ENCODE assay signal across 27 mouse cellular contexts in genomic region chr8:47435412-47435811, GRCm38 (mm10). TPM values are rescaled to one million over a fixed set of nuclear protein-coding genes. Genes with fewer than 3 reads are reported as not detected.
DNase-seq lines count a peak whose midpoint lies in the region; ATAC-seq and TF ChIP-seq lines count a peak whose summit lies in the region.
"Had no signal": no experiment of that assay in that cellular context is flagged by ENCODE, and none has a peak within 500 bp of the region (broad histone marks: within the 10 kb centered on the region; RNA-seq: fewer than 3 reads in every experiment).

No protein-coding gene starts in this region.

- H3K36me3 ChIP-seq in heart, embryonic 10.5 days = no peaks in the 10 kb centered on the region
- no peaks in the 10 kb centered on the region for H3K36me3 ChIP-seq in lung, postnatal 0 days (ENCODE audit: insufficient read depth, low read length)
- no peaks in the 10 kb centered on the region for H3K36me3 ChIP-seq in stomach, embryonic 14.5 days (ENCODE audit: control insufficient read depth, insufficient read depth, low read length)
- H3K36me3 ChIP-seq in forebrain, postnatal 0 days (ENCODE audit: insufficient read depth) = no peaks in the 10 kb centered on the region
- H3K36me3 ChIP-seq: embryonic facial prominence, embryonic 13.5 days; G1E; hindbrain, embryonic 15.5 days; kidney, embryonic 15.5 days had no signal

- no peak for TF ChIP-seq CTCF in lung, postnatal 0 days (IDR thresholded peaks at IDR 0.05)
- TF ChIP-seq CTCF in forebrain, postnatal 0 days (IDR thresholded peaks at IDR 0.05; ENCODE audit: low read depth) = no peak

- H3K27ac ChIP-seq in heart, embryonic 10.5 days = no peak overlapping the region
- no peak overlapping the region for H3K27ac ChIP-seq in lung, postnatal 0 days (ENCODE audit: low read length)
- no peak overlapping the region for H3K27ac ChIP-seq in stomach, embryonic 14.5 days (ENCODE audit: low read length)
- H3K27ac ChIP-seq in forebrain, postnatal 0 days (ENCODE audit: low read depth, low read length) = no peak overlapping the region
- H3K27ac ChIP-seq: embryonic facial prominence, embryonic 13.5 days; hindbrain, embryonic 15.5 days; kidney, embryonic 15.5 days; left cerebral cortex, adult 2 months had no signal

- H3K9me3 ChIP-seq in heart, embryonic 10.5 days = no peaks in the 10 kb centered on the region
- no peaks in the 10 kb centered on the region for H3K9me3 ChIP-seq in lung, postnatal 0 days (ENCODE audit: low read length)
- no peaks in the 10 kb centered on the region for H3K9me3 ChIP-seq in stomach, embryonic 14.5 days (ENCODE audit: control insufficient read depth, low read depth, low read length)
- H3K9me3 ChIP-seq in forebrain, postnatal 0 days (ENCODE audit: low read length) = no peaks in the 10 kb centered on the region
- H3K9me3 ChIP-seq: embryonic facial prominence, embryonic 13.5 days; G1E; hindbrain, embryonic 15.5 days; kidney, embryonic 15.5 days had no signal

- ATAC-seq in lung, postnatal 0 days = peak; percentile 71
- peak; percentile 42; the same call in 1 of the 2 replicates for ATAC-seq in stomach, embryonic 14.5 days (ENCODE audit: insufficient number of reproducible peaks, insufficient read depth, low FRiP score, low read depth)
- no peak for ATAC-seq in forebrain, postnatal 0 days
- ATAC-seq: forebrain, embryonic 14.5 days; Patski had no signal

- no peak overlapping the region for H3K4me3 ChIP-seq in heart, embryonic 10.5 days
- no peak overlapping the region for H3K4me3 ChIP-seq in lung, postnatal 0 days (ENCODE audit: low read depth, low read length)
- H3K4me3 ChIP-seq in stomach, embryonic 14.5 days (ENCODE audit: low read depth, low read length) = no peak overlapping the region
- H3K4me3 ChIP-seq in forebrain, postnatal 0 days (ENCODE audit: low read depth, low read length) = no peak overlapping the region
- H3K4me3 ChIP-seq: embryonic facial prominence, embryonic 13.5 days; hindbrain, embryonic 15.5 days; kidney, embryonic 15.5 days; left cerebral cortex, adult 2 months had no signal

- H3K4me2 ChIP-seq in lung, postnatal 0 days (replicated peaks; ENCODE audit: low read depth, low read length) = no peak overlapping the region
- no peak overlapping the region for H3K4me2 ChIP-seq in stomach, embryonic 14.5 days (replicated peaks; ENCODE audit: low read depth, low read length)
- no peak overlapping the region for H3K4me2 ChIP-seq in forebrain, postnatal 0 days (ENCODE audit: low read depth)
- H3K4me2 ChIP-seq: embryonic facial prominence, embryonic 13.5 days; hindbrain, embryonic 15.5 days; kidney, embryonic 15.5 days had no signal

- 73% methylated on average over 4 of the region's 4 CpGs for WGBS in heart, embryonic 10.5 days
- WGBS in large intestine, adult 2 months = 16% methylated on average over 4 of the region's 4 CpGs
- WGBS in lung, postnatal 0 days = 29% methylated on average over 4 of the region's 4 CpGs
- WGBS in stomach, embryonic 14.5 days = 49% methylated on average over 4 of the region's 4 CpGs
- 70% methylated on average over 4 of the region's 4 CpGs for WGBS in forebrain, postnatal 0 days

- H3K9ac ChIP-seq in lung, postnatal 0 days (replicated peaks; ENCODE audit: low read depth) = no peak overlapping the region
- H3K9ac ChIP-seq in stomach, embryonic 14.5 days (replicated peaks; ENCODE audit: low read depth, low read length) = no peak overlapping the region
- H3K9ac ChIP-seq in forebrain, postnatal 0 days = no peak overlapping the region
- H3K9ac ChIP-seq: embryonic facial prominence, embryonic 13.5 days; hindbrain, embryonic 15.5 days; kidney, embryonic 15.5 days had no signal

- no peak for TF ChIP-seq EP300 in lung, postnatal 0 days (IDR thresholded peaks at IDR 0.05)

- no peaks in the 10 kb centered on the region for H3K4me1 ChIP-seq in heart, embryonic 10.5 days
- H3K4me1 ChIP-seq in lung, postnatal 0 days (ENCODE audit: insufficient read depth, low read depth, low read length) = no peaks in the 10 kb centered on the region; the same call in 1 of the 2 replicates
- no peaks in the 10 kb centered on the region for H3K4me1 ChIP-seq in stomach, embryonic 14.5 days (ENCODE audit: control insufficient read depth, insufficient read depth, low read length)
- no peaks in the 10 kb centered on the region for H3K4me1 ChIP-seq in forebrain, postnatal 0 days (ENCODE audit: insufficient read depth)
- H3K4me1 ChIP-seq: hindbrain, embryonic 15.5 days had no signal

- DNase-seq in heart, adult 9 months (ENCODE audit: low spot score in 2 of 2) = peak; percentile 10 to 25
- DNase-seq in heart, embryonic 10.5 days (ENCODE audit: low spot score) = no peak
- peak; percentile 21 for DNase-seq in large intestine, adult 2 months (ENCODE audit: low read depth, low spot score)
- peak; percentile 49 for DNase-seq in lung, postnatal 0 days (ENCODE audit: low spot score)
- DNase-seq in kidney, adult 9 months = no peak
- DNase-seq in forebrain, postnatal 0 days = no peak
- DNase-seq in spleen, postnatal 10 days (ENCODE audit: low spot score in 2 of 2) = no peak
- DNase-seq: adrenal gland, postnatal 36 days; B cell, adult 2 months; cerebellum, adult 11 months; cerebellum, postnatal 10 days; gastrocnemius, postnatal 14 days; kidney, postnatal 36 days; midbrain, embryonic 14.5 days; retina, postnatal 1 day; right cerebral cortex, postnatal 25 days; spleen, adult 18-20 months had no signal

- H3K27me3 ChIP-seq in heart, embryonic 10.5 days (ENCODE audit: insufficient read depth, poor library complexity, severe bottlenecking) = no peaks in the 10 kb centered on the region
- no peaks in the 10 kb centered on the region for H3K27me3 ChIP-seq in lung, postnatal 0 days (replicated peaks; ENCODE audit: insufficient read depth, low read length)
- H3K27me3 ChIP-seq in stomach, embryonic 14.5 days (ENCODE audit: control insufficient read depth, insufficient read depth, low read length) = no peaks in the 10 kb centered on the region
- no peaks in the 10 kb centered on the region for H3K27me3 ChIP-seq in forebrain, postnatal 0 days (ENCODE audit: insufficient read depth, low read length)
- H3K27me3 ChIP-seq: CH12.LX; embryonic facial prominence, embryonic 13.5 days; hindbrain, embryonic 15.5 days; kidney, embryonic 15.5 days; Patski had no signal

RNA-seq across cellular contexts. Expression of gene Stox2, which starts 10.8 kb away (rescaled TPM):
- polyA plus RNA-seq in heart, embryonic 10.5 days (2016; fragmentation: Nextera tagmentation; extraction: Ambion mirVana) = 7.5 and 9.2 TPM in 2 replicates
- polyA plus RNA-seq in large intestine, adult 2 months (2012; rRNA removed) = 1.3 and 1.8 TPM in 2 replicates
- 5.8 and 7.4 TPM in 2 replicates for polyA plus RNA-seq in lung, postnatal 0 days (2015; fragmentation: Nextera tagmentation; extraction: Ambion mirVana)
- polyA plus RNA-seq in stomach, embryonic 14.5 days (2014; fragmentation: Nextera tagmentation; extraction: Ambion mirVana) = 19.2 and 20.5 TPM in 2 replicates
- 76.2 and 85.6 TPM in 2 replicates for total RNA-seq in forebrain, postnatal 0 days (2014; rRNA removed)
- 26.3 and 39.9 TPM in 2 replicates for polyA plus RNA-seq in forebrain, postnatal 0 days (2015; fragmentation: Nextera tagmentation; extraction: Ambion mirVana)
- total RNA-seq: megakaryocyte-erythroid progenitor cell, adult 5-6 weeks had no signal
- polyA plus RNA-seq: G1E had no signal

Comparison
In these comparisons a context has a peak if more than half of its experiments do, and no peak if none do; other contexts are left out.
1. DNase-seq: peak in heart, adult 9 months (2 of 2), large intestine, adult 2 months (single experiment) and lung, postnatal 0 days (single experiment); none in heart, embryonic 10.5 days (single experiment), kidney, adult 9 months (single experiment), forebrain, postnatal 0 days (single experiment) and spleen, postnatal 10 days (0 of 2).